ENCODE assay signal across 30 mouse cellular contexts in the genomic region with DNA sequence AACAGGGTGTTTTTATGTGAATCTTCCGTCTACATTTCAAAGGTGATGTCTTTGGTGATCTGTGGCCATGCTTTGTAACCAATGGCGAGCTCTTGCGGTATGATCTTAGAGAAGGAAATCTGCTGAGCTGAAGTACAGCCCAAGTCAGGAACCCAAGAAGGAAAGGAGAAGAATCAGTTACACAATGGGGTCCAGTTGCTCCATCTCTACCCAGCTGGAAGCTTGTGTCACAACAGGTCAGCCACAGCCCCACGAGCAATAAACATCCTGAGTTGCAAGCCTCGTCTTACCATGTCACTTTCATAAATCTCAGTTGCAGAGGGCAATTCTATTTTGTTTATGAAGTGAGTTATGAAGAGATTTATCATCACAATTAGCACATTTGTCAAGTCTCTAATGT. TPM values are rescaled to one million over a fixed set of nuclear protein-coding genes. Genes with fewer than 3 reads are reported as not detected.
DNase-seq lines count a peak whose midpoint lies in the region; ATAC-seq and TF ChIP-seq lines count a peak whose summit lies in the region.
"Had no signal": no experiment of that assay in that cellular context is flagged by ENCODE, and none has a peak within 500 bp of the region (broad histone marks: within the 10 kb centered on the region; RNA-seq: fewer than 3 reads in every experiment).

No protein-coding gene starts in this region.

- WGBS in bone marrow, adult 2 months, result 35% methylated on average over 5 of the region's 5 CpGs

- peak overlapping the region; percentile 91; the same call in 1 of the 2 replicates for H3K27ac ChIP-seq in bone marrow, adult 2 months (ENCODE audit: control insufficient read depth, insufficient read depth, low read depth, low read length, poor library complexity)
- H3K27ac ChIP-seq: embryonic facial prominence, embryonic 15.5 days; heart, adult 2 months; heart, embryonic 13.5 days; hindbrain, embryonic 14.5 days; kidney, embryonic 15.5 days; limb, embryonic 13.5 days; liver, embryonic 14.5 days; midbrain, embryonic 12.5 days; neural tube, embryonic 12.5 days had no signal

- DNase-seq in lung, postnatal 25 days (ENCODE audit: low spot score), result peak; percentile 34
- DNase-seq in left cerebral cortex, adult 8-10 months (ENCODE audit: low spot score in 2 of 2), result no peak
- no peak for DNase-seq in adrenal gland, adult 8-10 months
- DNase-seq in kidney, adult 11 months, result no peak
- DNase-seq: adrenal gland, postnatal 10 days; cerebellum, adult 8-10 months; cerebellum, postnatal 36 days; gastrocnemius, postnatal 10 days; heart, adult 2 months; kidney, postnatal 36 days; layer of hippocampus, postnatal 36 days; retina, postnatal 1 day; right cerebral cortex, postnatal 25 days; spleen, adult 18-20 months; thymus, postnatal 25 days had no signal

- no peak for TF ChIP-seq POLR2A in bone marrow, adult 2 months (IDR thresholded peaks at IDR 0.05; ENCODE audit: borderline replicate concordance, control insufficient read depth, low read depth, low read length)

- peaks cover 3% of the 10 kb centered on the region; the same call in 1 of the 2 replicates for H3K4me1 ChIP-seq in bone marrow, adult 2 months (ENCODE audit: control insufficient read depth, insufficient read depth, low read length)
- H3K4me1 ChIP-seq: neural tube, embryonic 12.5 days had no signal

- no peak for TF ChIP-seq CTCF in bone marrow, adult 2 months (IDR thresholded peaks at IDR 0.05; ENCODE audit: control insufficient read depth, insufficient read depth, low read length)

- peak; percentile 55 for ATAC-seq in common myeloid progenitor, adult 5-6 weeks (replicated peaks; ENCODE audit: low read depth, poor library complexity, severe bottlenecking)
- ATAC-seq in monocyte, adult 5-6 weeks (replicated peaks; ENCODE audit: insufficient number of reproducible peaks, low FRiP score, low TSS enrichment, poor library complexity, severe bottlenecking), result peak; percentile 87
- ATAC-seq: activated CD4-positive, CD25-positive, alpha-beta regulatory T cell, adult 4 months; forebrain, embryonic 14.5 days; intestine, postnatal 0 days had no signal

- H3K4me3 ChIP-seq in bone marrow, adult 2 months (replicated peaks; ENCODE audit: control insufficient read depth, low read depth, low read length), result no peak overlapping the region
- H3K4me3 ChIP-seq: embryonic facial prominence, embryonic 15.5 days; heart, adult 2 months; heart, embryonic 13.5 days; kidney, embryonic 15.5 days; limb, embryonic 13.5 days; midbrain, embryonic 12.5 days; neural tube, embryonic 12.5 days had no signal

RNA-seq across cellular contexts. Expression of a gene that starts 22.9 kb away (rescaled TPM):
- 18.1 and 51.0 TPM in 2 replicates for polyA plus RNA-seq in bone marrow, adult 2 months (2011; ENCODE audit: insufficient read depth, insufficient read length, low replicate concordance, missing spikeins)
- total RNA-seq in common myeloid progenitor, adult 5-6 weeks (2017), result not detected in 2 replicates
- total RNA-seq in monocyte, adult 5-6 weeks (2017), result not detected in 3 replicates
- total RNA-seq in left cerebral cortex, adult 8-10 months (2022), result 10 to 100 TPM; 36.6 to 53.2 (median 41.0) TPM
- under 1 TPM in 2 of 4 experiments, not detected in 2; 0.59 to 0.75 TPM for total RNA-seq in adrenal gland, adult 8-10 months (2022)
- total RNA-seq: gastrocnemius, postnatal 10 days; heart, adult 2 months; heart, postnatal 25 days had no signal
- polyA plus RNA-seq: activated CD4-positive, CD25-positive, alpha-beta regulatory T cell, adult 4 months; liver, embryonic 14.5 days; midbrain, embryonic 12.5 days had no signal

RNA-seq across cellular contexts. Expression of a gene that starts 54.9 kb away (rescaled TPM):
- 11.7 and 26.8 TPM in 2 replicates for polyA plus RNA-seq in bone marrow, adult 2 months (2011; ENCODE audit: insufficient read depth, insufficient read length, low replicate concordance, missing spikeins)
- total RNA-seq in common myeloid progenitor, adult 5-6 weeks (2017), result 68.9 and 70.1 TPM in 2 replicates
- total RNA-seq in monocyte, adult 5-6 weeks (2017), result 66.6 to 145 TPM (median 139 TPM) in 3 replicates
- 10 to 100 TPM in 1 of 4 experiments, 1 to 10 TPM in 3; 5.3 to 11.1 (median 8.1) TPM for total RNA-seq in left cerebral cortex, adult 8-10 months (2022)
- total RNA-seq in adrenal gland, adult 8-10 months (2022), result 10 to 100 TPM; 12.0 to 16.9 (median 12.8) TPM

Comparison
In these comparisons a context has a peak if more than half of its experiments do, and no peak if none do; other contexts are left out.
1. RNA of a gene that starts 22.9 kb away (total RNA-seq): 36.6 to 53.2 TPM in left cerebral cortex, adult 8-10 months; 0.59 to 0.75 TPM in adrenal gland, adult 8-10 months, not detected in common myeloid progenitor, adult 5-6 weeks and not detected in monocyte, adult 5-6 weeks; every median in the first group is over 10 times any median in the second.